Mouse (Mus musculus) limb, embryonic 15.5 days (tissue): ENCODE data around the gene Gm6377. TPM values are rescaled to one million over a fixed set of nuclear protein-coding genes. Genes with fewer than 3 reads are reported as not detected.

Source experiments
- ATAC-seq: fragments of 200-750 bp; cut with Nextera tagmentation; 2 replicates; pipeline ENCODE4 v1.8.0; 2017; ENCODE audit warnings: low read depth, moderate TSS enrichment; ENCODE audit not compliant: insufficient number of reproducible peaks, low FRiP score, low TSS enrichment
- H3K27ac ChIP-seq: fragments of 300-500 bp; sonication (generic); 2 replicates; pipeline ENCODE4 v1.5.1; 2015; ENCODE audit warnings: moderate library complexity, mild to moderate bottlenecking, inconsistent platforms
- H3K27me3 ChIP-seq: fragments of 300-500 bp; sonication (generic); 2 replicates; pipeline ENCODE4 v1.6.1; 2015; ENCODE audit warnings: inconsistent platforms
- H3K36me3 ChIP-seq: fragments of 300-500 bp; sonication (generic); 2 replicates; pipeline ENCODE4 v1.6.1; 2015; ENCODE audit warnings: inconsistent platforms
- H3K4me1 ChIP-seq: fragments of 300-500 bp; sonication (generic); 2 replicates; pipeline ENCODE4 v1.6.1; 2015; ENCODE audit warnings: inconsistent platforms
- H3K4me2 ChIP-seq: fragments of 300-500 bp; sonication (generic); 2 replicates; pipeline ENCODE4 v1.6.1; 2015; ENCODE audit warnings: mild to moderate bottlenecking, inconsistent platforms
- H3K4me3 ChIP-seq: fragments of 300-500 bp; sonication (generic); 2 replicates; pipeline ENCODE4 v1.5.1; 2015; ENCODE audit warnings: mild to moderate bottlenecking, inconsistent platforms
- H3K9ac ChIP-seq: fragments of 300-500 bp; sonication (generic); 2 replicates; pipeline ENCODE4 v1.6.1; 2015; ENCODE audit warnings: inconsistent platforms
- H3K9me3 ChIP-seq: fragments of 300-500 bp; sonication (generic); 2 replicates; pipeline ENCODE4 v1.6.1; 2016; ENCODE audit warnings: inconsistent platforms
- WGBS: fragments of 180-500 bp; shearing (Covaris S2); methylation state at CpG from one replicate; pipeline ENCODE4 v1.1.7; 2015; 5-methylcytosine and 5-hydroxymethylcytosine counted together
- polyA plus RNA-seq: library from polyadenylated mRNA; unstranded; fragments of >200 nt; fragmentation: Nextera tagmentation; extraction: Ambion mirVana; gene quantifications from 2 replicates; pipeline ENCODE4 v1.2.1, GENCODE M21; 2015

The Gm6377 gene
- polyA plus RNA-seq, 1 experiment from 2014 or later: 0.13 TPM

GRCm38 (mm10) chrX:109235383-109236036 is 39.0 kb downstream of the Gm6377 start:
- WGBS: 87% methylated on average over 3 of the region's 3 CpGs
- Histone ChIP-seq H3K9me3 (no peaks in the 10 kb centered on the region), H3K4me1 (no peaks in the 10 kb centered on the region), H3K36me3 (no peaks in the 10 kb centered on the region), H3K9ac (no peak overlapping the region), H3K4me3 (no peak overlapping the region), H3K4me2 (no peak overlapping the region), H3K27ac (no peak overlapping the region), H3K27me3 (no peaks in the 10 kb centered on the region)
- no peak for ATAC-seq

GRCm38 (mm10) chrX:109238163-109238562 is 41.6 kb downstream of the Gm6377 start:
- H3K27me3 ChIP-seq: no peaks in the 10 kb centered on the region
- H3K9ac ChIP-seq: no peak overlapping the region
- H3K4me3 ChIP-seq: no peak overlapping the region
- no peaks in the 10 kb centered on the region for H3K4me1 ChIP-seq
- no peak overlapping the region for H3K27ac ChIP-seq
- H3K36me3 ChIP-seq: no peaks in the 10 kb centered on the region
- ATAC-seq: no peak
- no peak overlapping the region for H3K4me2 ChIP-seq
- H3K9me3 ChIP-seq: no peaks in the 10 kb centered on the region

Other genes with a start within 250 kb of the Gm6377 start
- 17.4 and 21.2 TPM in 2 replicates for gene Hmgn5, start 183.4 kb upstream of the Gm6377 start, polyA plus RNA-seq
- 114 and 119 TPM in 2 replicates for gene Sh3bgrl, start 101.4 kb upstream of the Gm6377 start, polyA plus RNA-seq